Mouse (Mus musculus): Measurements from ENCODE around the gene Pbx2.

- no peak for TF ChIP-seq POLR2A (IDR thresholded peaks at IDR 0.05; ENCODE audit: insufficient read depth, low read length)
- no peak for TF ChIP-seq CTCF (IDR thresholded peaks at IDR 0.05; ENCODE audit: low read depth, low read length)
- TF ChIP-seq EP300 (IDR thresholded peaks at IDR 0.05; ENCODE audit: insufficient read depth, low read depth, low read length), result no peak
Observed at GRCm38 (mm10) chr17:34637459-34637858, 46.4 kb downstream of the Pbx2 start.
